Mouse (Mus musculus) lung, postnatal 25 days (tissue): ENCODE results near the gene Gm17571.
A peak's percentile ranks its signal among the peaks of the same experiment; 100 is the strongest.

ENCODE experiments used
- DNase-seq: peaks from one replicate; pipeline ENCODE4 v3.0.0; 2022; ENCODE audit warnings: low spot score

Gm17571 gene

DNA sequence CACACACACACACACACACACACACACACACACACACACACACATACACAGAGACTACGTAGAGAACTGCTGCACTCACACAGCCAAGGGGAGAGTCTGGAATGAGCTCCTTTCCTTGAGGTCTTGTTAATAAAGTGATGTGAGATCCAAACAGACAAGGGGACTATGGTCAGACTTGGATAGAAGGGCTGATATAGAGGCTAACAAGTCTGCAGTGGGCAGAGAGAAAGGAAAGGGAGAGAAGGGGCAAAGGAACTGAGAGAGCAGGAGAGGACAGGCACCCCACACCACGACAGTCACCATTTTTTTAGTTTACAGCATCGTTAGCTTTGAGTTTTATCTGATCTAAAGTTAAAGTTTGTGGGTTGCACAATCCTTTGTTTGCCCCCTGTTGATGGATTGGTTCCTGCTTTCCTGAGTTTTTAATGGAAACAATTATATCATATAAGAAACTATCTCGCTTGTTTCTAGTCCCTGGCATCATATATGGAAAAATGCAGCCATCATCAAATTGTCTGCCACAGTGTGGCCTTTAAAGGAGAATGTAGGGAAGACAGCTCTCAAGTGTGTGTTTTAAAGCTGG, at the start of gene Gm17571:
Gene Gm17571, minus strand, starts transcription at position 51 of the 583 bp plus-strand sequence.
- no peak for DNase-seq

DNA sequence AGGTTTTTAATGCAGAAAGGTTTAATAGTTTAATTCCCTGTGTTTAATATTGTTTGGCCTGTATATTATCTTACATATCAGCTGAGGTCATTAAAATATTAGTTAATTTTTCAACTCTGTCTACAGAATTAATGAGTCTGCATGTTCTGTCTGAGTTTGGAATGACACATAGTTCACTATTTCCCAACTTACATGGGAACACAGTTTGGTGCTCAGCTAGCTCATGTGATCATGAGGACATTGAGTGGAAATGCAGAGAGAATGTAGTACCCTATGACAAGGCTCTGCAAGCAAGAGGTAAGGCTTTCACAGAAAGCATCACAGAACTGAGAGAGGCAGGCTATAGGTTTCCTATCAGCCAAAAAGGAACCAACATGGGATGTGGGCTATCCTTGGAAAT, 49.0 kb upstream of the Gm17571 start:
- no peak for DNase-seq

DNA sequence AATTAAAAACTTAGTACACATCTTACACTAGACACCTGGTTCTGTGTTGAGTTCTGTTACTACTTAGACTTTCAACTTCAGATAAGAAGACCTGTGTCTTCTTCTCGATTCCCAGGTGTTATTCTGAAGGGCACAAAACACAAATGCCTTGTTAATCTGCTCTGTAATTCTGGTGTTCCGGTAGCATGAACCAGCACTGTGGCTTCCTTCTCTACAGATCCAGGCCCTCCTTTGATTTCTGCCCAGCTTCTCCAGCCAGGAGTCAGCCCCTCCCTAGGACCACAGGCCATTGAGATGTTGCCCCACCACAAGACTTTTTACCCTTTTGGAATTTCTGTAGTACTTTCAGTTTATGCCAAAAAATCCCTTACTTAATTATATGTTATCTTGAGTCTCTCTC, 47.2 kb upstream of the Gm17571 start:
- no peak for DNase-seq

GRCm38 (mm10) chr9:13492807-13493206, 46.3 kb upstream of the Gm17571 start:
- DNase-seq: no peak

GRCm38 (mm10) chr9:13491854-13492620, 45.5 kb upstream of the Gm17571 start:
- no peak for DNase-seq

DNA sequence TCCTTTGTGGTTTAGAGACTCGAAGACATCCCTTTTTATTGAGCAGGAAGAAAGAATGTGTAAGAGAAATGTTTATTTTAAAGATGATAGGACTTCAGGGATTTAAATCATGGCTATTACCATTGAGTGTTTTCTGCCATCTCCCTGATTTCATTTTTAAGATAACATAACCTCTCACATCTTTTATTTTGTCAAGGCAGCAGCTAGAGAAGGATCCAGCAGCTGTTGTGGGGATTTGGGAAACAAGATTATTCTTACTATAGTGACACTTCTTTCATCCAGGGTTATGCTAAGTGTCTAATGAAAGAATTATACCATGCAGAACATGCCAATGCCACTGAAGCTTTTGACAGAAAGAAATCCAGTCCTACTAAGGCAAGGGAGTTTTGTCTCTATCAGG, 44.6 kb upstream of the Gm17571 start:
- no peak for DNase-seq

DNA sequence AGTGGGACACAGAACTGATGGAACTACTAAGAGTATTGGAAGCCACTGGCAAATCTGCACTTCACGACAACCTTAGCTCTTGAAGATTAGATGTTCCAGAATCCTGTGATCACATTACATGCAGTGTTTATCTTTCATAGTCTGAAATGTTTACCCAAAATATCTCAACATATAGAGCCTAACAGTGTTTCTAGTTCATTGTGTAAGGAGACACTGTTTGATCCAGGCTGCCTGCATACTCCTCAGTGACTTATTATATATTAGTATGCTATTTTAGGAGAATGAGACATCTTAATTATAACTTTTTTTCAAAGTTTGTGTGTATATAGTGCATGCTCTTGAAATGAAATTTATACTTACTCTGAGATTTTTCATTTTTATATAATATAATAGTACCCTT, 39.4 kb upstream of the Gm17571 start:
- no peak for DNase-seq

DNA sequence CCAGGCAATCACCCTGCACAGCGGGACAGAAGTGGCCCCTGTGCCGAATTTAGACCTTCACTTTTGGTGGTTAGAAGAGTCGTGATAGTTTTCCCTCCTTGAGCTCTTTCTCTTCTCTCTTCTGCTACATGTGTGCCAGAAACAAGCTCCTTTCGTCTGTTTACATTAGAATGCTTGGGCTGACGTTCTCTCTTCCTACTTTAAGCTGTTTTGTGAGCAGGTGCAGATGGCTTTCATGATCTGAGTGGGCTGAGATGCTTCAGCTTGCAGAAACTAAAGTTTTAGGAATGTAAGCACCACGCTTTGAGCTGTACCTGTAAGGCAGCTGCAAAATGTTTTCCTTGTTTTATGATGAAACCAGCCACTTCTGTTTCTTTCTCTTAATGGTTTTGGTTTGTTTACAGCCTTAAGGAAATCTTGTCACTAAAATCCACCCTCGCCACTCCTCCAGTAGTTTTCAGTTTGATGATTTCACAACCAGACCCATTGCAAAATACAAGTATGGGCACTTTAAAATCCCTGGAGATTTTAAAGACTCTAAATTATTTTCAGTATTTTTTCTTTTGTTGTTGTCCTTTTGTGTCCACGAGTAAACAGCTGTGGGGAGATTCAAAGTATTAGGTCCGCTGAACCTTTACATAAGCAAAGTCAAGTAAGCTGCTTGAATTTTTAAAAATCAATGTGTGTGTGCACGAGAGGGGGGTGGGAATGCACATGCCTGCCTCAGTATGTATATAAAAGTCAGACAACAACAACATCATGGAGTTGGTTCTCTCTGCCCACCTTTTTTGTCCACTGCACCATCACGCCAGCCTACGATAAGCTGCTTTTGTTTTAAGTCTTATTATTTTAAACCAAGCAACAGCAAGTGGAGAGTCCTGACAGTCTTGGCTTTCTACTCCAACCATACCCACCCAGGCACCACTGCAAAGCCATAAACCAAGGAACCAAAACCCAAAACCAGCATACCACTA, 38.0 kb upstream of the Gm17571 start:
- peak; percentile 47 for DNase-seq

GRCm38 (mm10) chr9:13483199-13484068, 36.9 kb upstream of the Gm17571 start:
- no peak for DNase-seq

- DNase-seq: no peak
Measured at GRCm38 (mm10) chr9:13479275-13479674, 32.7 kb upstream of the Gm17571 start.

GRCm38 (mm10) chr9:13474951-13475350, 28.4 kb upstream of the Gm17571 start:
- DNase-seq: no peak

DNA sequence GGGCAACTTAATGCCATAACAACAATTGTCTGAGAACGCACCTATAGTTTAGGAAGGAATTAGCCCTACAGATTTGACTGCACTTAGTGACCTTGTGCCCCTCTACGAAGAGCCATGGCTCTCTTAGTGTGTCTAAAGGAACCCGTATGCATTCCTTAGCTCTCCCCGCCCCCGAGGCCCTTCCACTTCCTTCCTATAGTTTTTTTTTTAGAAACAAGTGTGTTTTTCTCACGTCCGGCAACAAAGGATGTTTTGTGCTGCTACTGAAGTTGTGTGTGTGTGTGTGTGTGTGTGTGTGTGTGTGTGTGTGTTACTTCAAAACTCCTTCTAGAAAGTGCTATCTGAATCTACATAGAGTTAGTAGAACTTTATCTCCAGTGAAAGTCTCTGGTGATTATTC, 23.5 kb upstream of the Gm17571 start:
- peak; percentile 56 for DNase-seq

DNA sequence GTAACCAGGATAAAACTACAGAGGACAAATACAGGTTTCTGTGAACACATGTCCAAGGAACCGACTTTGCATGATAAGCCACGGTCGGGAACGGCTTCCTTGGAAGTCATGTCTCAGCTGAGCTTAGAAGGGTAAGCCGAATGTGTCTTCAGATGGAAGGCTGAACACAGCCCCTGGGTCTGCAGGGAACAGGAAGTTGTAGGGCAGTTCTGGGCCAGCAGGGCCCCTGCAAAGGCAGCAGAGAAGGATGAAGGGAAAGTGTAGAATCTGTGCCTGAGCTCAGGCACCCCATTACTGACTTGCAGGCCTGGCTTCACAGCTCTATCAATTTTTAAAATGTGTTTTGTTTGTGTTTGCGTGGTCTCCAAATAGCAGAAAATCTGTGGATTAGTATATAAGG, 22.2 kb upstream of the Gm17571 start:
- DNase-seq: no peak

GRCm38 (mm10) chr9:13467745-13468144, 21.2 kb upstream of the Gm17571 start:
- no peak for DNase-seq

GRCm38 (mm10) chr9:13466816-13467215, 20.3 kb upstream of the Gm17571 start:
- DNase-seq: no peak

- peak; percentile 65 for DNase-seq
Measured at GRCm38 (mm10) chr9:13466351-13466750, 19.8 kb upstream of the Gm17571 start.

DNA sequence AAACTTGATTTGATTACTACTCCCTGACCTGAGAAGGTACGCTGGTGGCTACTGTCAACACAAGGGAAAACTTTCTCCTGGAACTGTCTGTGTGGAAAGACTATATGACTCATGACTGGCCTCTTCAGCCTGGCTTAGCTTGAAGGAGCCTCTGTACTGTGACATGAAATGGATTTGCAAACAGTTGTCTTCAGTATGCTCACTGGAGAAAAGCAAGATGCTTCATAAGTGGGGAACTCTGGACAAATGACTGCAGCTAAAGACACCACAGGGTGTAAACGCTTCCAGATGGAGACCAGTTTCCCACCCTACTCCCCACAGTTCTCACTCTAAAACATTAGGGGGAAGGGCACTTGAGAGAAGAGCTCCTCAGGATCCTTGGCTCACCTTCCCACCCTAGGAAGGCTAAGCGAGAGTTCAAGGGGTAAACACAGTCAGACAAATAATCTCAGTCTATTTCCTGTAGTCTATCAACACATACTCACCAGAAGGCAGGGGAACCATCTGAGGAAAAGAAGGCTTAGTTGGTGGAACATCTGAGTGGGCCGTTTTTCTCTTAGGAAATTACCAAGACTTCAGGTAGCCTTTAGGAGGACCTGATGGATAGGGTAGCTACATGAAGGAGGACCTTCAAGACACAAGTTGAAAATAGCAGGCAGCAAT, 18.9 kb upstream of the Gm17571 start:
- no peak for DNase-seq

- DNase-seq: no peak
Measured at GRCm38 (mm10) chr9:13460926-13461325, 14.4 kb upstream of the Gm17571 start.

DNA sequence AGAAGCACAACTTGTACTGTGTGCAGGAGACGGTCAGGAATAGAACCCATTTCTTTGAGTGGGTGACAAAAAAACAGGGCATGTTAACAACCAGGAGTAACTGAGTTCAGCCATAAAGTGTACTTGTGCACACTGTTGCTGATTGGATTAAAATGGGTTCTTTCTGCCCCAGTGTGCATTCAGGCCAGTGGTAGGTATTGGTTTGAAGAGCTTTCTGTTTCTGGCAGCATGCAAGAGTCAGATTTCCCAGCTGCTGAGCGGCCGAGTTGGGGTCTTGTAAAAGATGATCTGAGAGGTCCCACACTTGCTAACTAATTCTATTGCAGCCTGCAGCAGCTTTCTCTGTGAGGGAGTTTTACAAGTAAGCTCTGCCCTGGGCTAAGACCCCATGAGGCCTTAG, 13.5 kb upstream of the Gm17571 start:
- no peak for DNase-seq

- DNase-seq: no peak
Measured at GRCm38 (mm10) chr9:13459371-13459770, 12.8 kb upstream of the Gm17571 start.

DNA sequence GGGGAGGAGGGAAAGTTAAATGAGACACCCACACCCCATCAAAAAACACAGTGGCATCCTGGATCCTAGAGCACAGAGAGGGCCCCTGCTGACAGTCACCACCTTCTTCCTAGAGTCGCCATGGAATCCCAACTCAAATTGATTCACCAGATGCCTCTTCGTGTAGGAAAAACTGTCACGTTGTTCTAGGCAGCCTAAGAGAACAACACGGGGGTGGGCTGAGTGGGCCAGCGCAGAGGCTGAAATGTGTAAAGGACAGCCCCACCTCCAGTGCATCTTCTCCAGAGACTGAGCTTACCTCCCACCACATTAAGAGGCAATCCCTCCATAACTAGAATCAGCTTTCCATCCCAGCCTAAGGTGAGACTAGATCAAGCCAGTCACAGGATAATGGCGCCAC, 11.2 kb upstream of the Gm17571 start:
- no peak for DNase-seq
